Mouse (Mus musculus): ENCODE results near the gene Olfr64. TPM values are rescaled to one million over a fixed set of nuclear protein-coding genes. Genes with fewer than 3 reads are reported as not detected.

Olfr64 gene
- polyA plus RNA-seq, 2 experiments = under 0.01 TPM; not detected in 1

DNA sequence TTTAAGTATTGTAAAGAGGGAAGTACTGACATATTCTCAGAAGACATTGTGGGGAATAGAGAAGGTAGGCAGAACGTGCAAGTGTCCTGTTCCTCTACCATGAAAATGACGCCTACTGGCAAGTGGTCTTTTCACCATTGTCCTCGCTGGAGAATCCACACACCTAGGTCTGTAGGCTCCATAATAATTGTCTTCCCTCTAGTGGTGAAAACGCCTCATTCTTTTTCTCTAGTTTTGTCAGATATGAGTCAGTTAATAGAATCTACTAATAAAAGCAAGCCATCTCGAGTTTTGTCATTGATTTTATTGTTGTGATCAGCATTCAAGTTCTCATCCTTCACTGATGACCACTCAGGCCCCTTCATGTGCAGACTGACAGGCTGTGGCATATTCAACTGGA is 19.8 kb downstream of the Olfr64 start:
- Histone ChIP-seq H3K27me3 (ENCODE audit: control insufficient read depth, insufficient read depth, low read length) (no peaks in the 10 kb centered on the region), H3K9ac (replicated peaks) (peak overlapping the region; percentile 49), H3K36me3 (replicated peaks; ENCODE audit: control insufficient read depth, insufficient read depth, low read depth) (no peaks in the 10 kb centered on the region), H3K27ac (peak overlapping the region; percentile 90), H3K4me3 (ENCODE audit: insufficient read depth in 1 of 2, low read depth in 2 of 2, low read length in 2 of 2) (no peak overlapping the region), H3K4me2 (ENCODE audit: low read depth) (peak overlapping the region; percentile 33), H3K9me3 (ENCODE audit: control insufficient read depth, low read length) (no peaks in the 10 kb centered on the region), H3K4me1 (replicated peaks; ENCODE audit: control insufficient read depth in 2 of 2, insufficient read depth in 2 of 2, low read length in 1 of 2) (peaks cover 58% of the 10 kb centered on the region in 2 experiments)
- 19% methylated on average over 5 of the region's 5 CpGs for WGBS (ENCODE audit: insufficient replicate concordance)
- DNase-seq (ENCODE audit: low read depth in 3 of 3, low spot score in 3 of 3) = no peak
- no peak for TF ChIP-seq EP300 (IDR thresholded peaks at IDR 0.05; ENCODE audit: low read depth)
- TF ChIP-seq CTCF (IDR thresholded peaks at IDR 0.05; ENCODE audit: low read depth) = peak; percentile 59
- no peak for ATAC-seq (ENCODE audit: insufficient read depth)

DNA sequence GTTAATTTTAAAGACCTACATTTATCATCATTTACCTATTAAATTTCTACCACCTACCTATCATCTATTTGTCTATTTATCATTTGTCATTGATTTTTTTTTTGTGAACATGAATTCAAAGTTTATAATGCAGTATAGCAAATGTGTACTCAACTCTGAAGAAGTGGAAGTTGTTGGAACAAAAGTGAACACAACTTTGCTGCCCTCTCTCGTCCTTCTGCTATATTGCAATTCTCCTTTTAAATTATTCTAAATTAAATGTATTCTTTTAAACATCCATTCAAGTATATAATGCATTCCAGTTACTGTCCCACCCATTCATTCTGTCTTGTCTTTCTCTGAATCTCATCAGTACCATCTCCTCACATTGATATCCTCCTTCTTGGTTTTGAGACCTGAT is 21.2 kb downstream of the Olfr64 start:
- DNase-seq (ENCODE audit: low read depth in 3 of 3, low spot score in 3 of 3) = no peak
- no peaks in the 10 kb centered on the region for H3K9me3 ChIP-seq (ENCODE audit: control insufficient read depth, low read length)
- no peaks in the 10 kb centered on the region for H3K36me3 ChIP-seq (replicated peaks; ENCODE audit: control insufficient read depth, insufficient read depth, low read depth)
- H3K27me3 ChIP-seq (ENCODE audit: control insufficient read depth, insufficient read depth, low read length) = no peaks in the 10 kb centered on the region
- H3K9ac ChIP-seq (replicated peaks) = peak overlapping the region; percentile 36
- peak; percentile 68 for TF ChIP-seq CTCF (IDR thresholded peaks at IDR 0.05; ENCODE audit: low read depth)
- peak; percentile 56 for TF ChIP-seq EP300 (IDR thresholded peaks at IDR 0.05; ENCODE audit: low read depth)
- peak overlapping the region; percentile 81 for H3K27ac ChIP-seq
- peak overlapping the region; percentile 45 for H3K4me2 ChIP-seq (ENCODE audit: low read depth)
- no peak for ATAC-seq (ENCODE audit: insufficient read depth)
- 0% methylated on average over 1 of the region's 1 CpGs for WGBS (ENCODE audit: insufficient replicate concordance)
- peaks cover 59 to 63% of the 10 kb centered on the region in 2 experiments for H3K4me1 ChIP-seq (replicated peaks; ENCODE audit: control insufficient read depth in 2 of 2, insufficient read depth in 2 of 2, low read length in 1 of 2)
- no peak overlapping the region; a peak in 1 of 4 replicates for H3K4me3 ChIP-seq (ENCODE audit: insufficient read depth in 1 of 2, low read depth in 2 of 2, low read length in 2 of 2)

DNA sequence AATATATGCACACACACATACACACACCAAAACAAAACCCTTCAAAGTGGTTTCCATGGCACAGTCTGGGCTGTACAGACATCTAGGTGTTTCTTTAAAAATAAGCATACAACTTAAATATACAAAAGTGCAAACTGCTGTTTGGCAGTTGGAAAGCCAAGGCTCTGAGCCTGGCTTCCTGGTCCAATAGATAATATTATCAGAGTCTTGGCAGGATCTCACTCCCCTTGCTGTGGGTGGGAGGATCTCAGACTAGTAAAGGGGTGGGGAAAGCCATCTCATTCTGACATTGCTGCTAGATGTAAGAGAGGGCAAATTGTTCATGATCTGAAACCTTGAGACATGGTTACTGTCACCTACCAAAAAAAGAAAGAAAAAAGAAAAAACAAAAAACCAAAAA is 23.6 kb downstream of the Olfr64 start:
- H3K4me2 ChIP-seq (ENCODE audit: low read depth) = peak overlapping the region; percentile 67
- peak overlapping the region; percentile 87 for H3K9ac ChIP-seq (replicated peaks)
- ATAC-seq (ENCODE audit: insufficient read depth) (peak; percentile 88), DNase-seq (ENCODE audit: low read depth in 3 of 3, low spot score in 3 of 3) (peak in 2 of 3 experiments; percentile 92)
- TF ChIP-seq EP300 (IDR thresholded peaks at IDR 0.05; ENCODE audit: low read depth) = peak; percentile 99
- TF ChIP-seq CTCF (IDR thresholded peaks at IDR 0.05; ENCODE audit: low read depth) = no peak
- no peaks in the 10 kb centered on the region for H3K27me3 ChIP-seq (ENCODE audit: control insufficient read depth, insufficient read depth, low read length)
- peak overlapping the region in 1 of 2 experiments; percentile 20; a peak in 2 of 4 replicates for H3K4me3 ChIP-seq (ENCODE audit: insufficient read depth in 1 of 2, low read depth in 2 of 2, low read length in 2 of 2)
- H3K36me3 ChIP-seq (replicated peaks; ENCODE audit: control insufficient read depth, insufficient read depth, low read depth) = no peaks in the 10 kb centered on the region
- H3K9me3 ChIP-seq (ENCODE audit: control insufficient read depth, low read length) = no peaks in the 10 kb centered on the region
- H3K4me1 ChIP-seq (replicated peaks; ENCODE audit: control insufficient read depth in 2 of 2, insufficient read depth in 2 of 2, low read length in 1 of 2) = peaks cover 62 to 63% of the 10 kb centered on the region in 2 experiments
- H3K27ac ChIP-seq = peak overlapping the region; percentile 99

DNA sequence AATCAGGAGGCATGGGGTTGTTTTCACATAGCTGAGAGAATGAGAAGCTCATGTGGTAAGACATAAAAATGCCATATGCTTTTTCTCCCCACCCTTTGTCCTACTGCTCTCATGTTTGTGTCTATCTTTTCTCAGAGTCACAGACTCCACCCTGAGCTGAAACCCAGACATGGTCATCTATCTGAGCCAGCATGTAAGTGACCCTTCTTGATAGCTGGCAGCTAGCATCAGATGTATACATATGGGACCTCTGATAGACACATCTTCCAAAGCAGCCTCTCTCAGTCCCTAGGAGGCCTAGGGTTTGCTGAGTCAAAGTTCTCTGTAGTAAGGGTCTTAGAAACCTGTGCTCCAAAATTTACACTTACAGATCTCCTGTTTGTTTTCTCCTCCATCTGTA is 28.6 kb downstream of the Olfr64 start:
- peak in 2 of 3 experiments; percentile 88 to 94 for DNase-seq (ENCODE audit: low read depth in 3 of 3, low spot score in 3 of 3)
- ATAC-seq (ENCODE audit: insufficient read depth) = peak; percentile 87
- Histone ChIP-seq H3K4me1 (replicated peaks; ENCODE audit: control insufficient read depth in 2 of 2, insufficient read depth in 2 of 2, low read length in 1 of 2) (peaks cover 71 to 76% of the 10 kb centered on the region in 2 experiments), H3K4me2 (ENCODE audit: low read depth) (peak overlapping the region; percentile 58), H3K27me3 (ENCODE audit: control insufficient read depth, insufficient read depth, low read length) (no peaks in the 10 kb centered on the region), H3K27ac (peak overlapping the region; percentile 98), H3K9ac (replicated peaks) (peak overlapping the region; percentile 82), H3K4me3 (ENCODE audit: insufficient read depth in 1 of 2, low read depth in 2 of 2, low read length in 2 of 2) (peak overlapping the region in 1 of 2 experiments; percentile 15; a peak in 3 of 4 replicates), H3K9me3 (ENCODE audit: control insufficient read depth, low read length) (no peaks in the 10 kb centered on the region), H3K36me3 (replicated peaks; ENCODE audit: control insufficient read depth, insufficient read depth, low read depth) (no peaks in the 10 kb centered on the region)
- TF ChIP-seq CTCF (IDR thresholded peaks at IDR 0.05; ENCODE audit: low read depth) = 0 out of 2 replicates have a peak, but pooled peaks have one; percentile 4
- TF ChIP-seq EP300 (IDR thresholded peaks at IDR 0.05; ENCODE audit: low read depth) = peak; percentile 99

DNA sequence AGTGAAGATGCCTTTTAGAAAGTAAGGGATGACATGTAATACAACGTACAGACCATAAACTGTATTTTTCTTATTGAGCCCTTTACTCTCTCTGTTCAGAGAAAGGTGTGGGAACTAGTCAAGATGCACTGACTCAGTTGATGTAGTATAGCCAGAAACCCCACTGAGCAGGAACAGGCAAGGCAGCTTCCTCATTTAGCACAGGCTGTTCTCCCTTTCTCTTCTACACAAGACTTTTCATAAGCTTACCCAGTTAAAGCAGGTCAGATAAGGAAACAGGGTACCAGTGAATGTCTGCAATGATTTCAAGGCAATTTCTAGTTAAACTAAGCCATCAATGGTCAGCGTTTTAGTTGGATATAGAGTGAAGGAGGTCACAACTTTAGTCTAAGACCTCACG is 32.8 kb downstream of the Olfr64 start:
- 39% methylated on average over 3 of the region's 3 CpGs for WGBS (ENCODE audit: insufficient replicate concordance)
- peak overlapping the region; percentile 98 for H3K27ac ChIP-seq

More for the DNA sequence above, 32.8 kb downstream of the Olfr64 start:
- ATAC-seq (ENCODE audit: insufficient read depth) = no peak
- peaks cover 55 to 66% of the 10 kb centered on the region in 2 experiments for H3K4me1 ChIP-seq (replicated peaks; ENCODE audit: control insufficient read depth in 2 of 2, insufficient read depth in 2 of 2, low read length in 1 of 2)
- no peaks in the 10 kb centered on the region for H3K36me3 ChIP-seq (replicated peaks; ENCODE audit: control insufficient read depth, insufficient read depth, low read depth)
- peak overlapping the region; percentile 73 for H3K9ac ChIP-seq (replicated peaks)
- H3K4me2 ChIP-seq (ENCODE audit: low read depth) = peak overlapping the region; percentile 52
- DNase-seq (ENCODE audit: low read depth in 3 of 3, low spot score in 3 of 3) = no peak
- no peaks in the 10 kb centered on the region for H3K9me3 ChIP-seq (ENCODE audit: control insufficient read depth, low read length)
- no peaks in the 10 kb centered on the region for H3K27me3 ChIP-seq (ENCODE audit: control insufficient read depth, insufficient read depth, low read length)
- no peak overlapping the region for H3K4me3 ChIP-seq (ENCODE audit: insufficient read depth in 1 of 2, low read depth in 2 of 2, low read length in 2 of 2)
- TF ChIP-seq CTCF (IDR thresholded peaks at IDR 0.05; ENCODE audit: low read depth) = no peak
- TF ChIP-seq EP300 (IDR thresholded peaks at IDR 0.05; ENCODE audit: low read depth) = no peak

All from liver, embryonic 14.5 days (tissue).